Mouse (Mus musculus) liver, adult (tissue): ENCODE data around the gene Mansc1.

ENCODE experiments used
- GATA4 ChIP-seq: IDR thresholded peaks from 2 replicates; pipeline ENCODE4 v1.6.1; 2014; ENCODE audit warnings: mild to moderate bottlenecking, low read length; ENCODE audit not compliant: insufficient replicate concordance

Mansc1 gene

GRCm38 (mm10) chr6:134611896-134612295, 20.4 kb downstream of the Mansc1 start:
- no peak for TF ChIP-seq GATA4

- TF ChIP-seq GATA4, result no peak
Measured at GRCm38 (mm10) chr6:134610380-134610779, 21.9 kb downstream of the Mansc1 start.

- TF ChIP-seq GATA4, result no peak
Measured at GRCm38 (mm10) chr6:134606949-134607746, 25.1 kb downstream of the Mansc1 start.

- peak; percentile 58; the same call in 1 of the 2 replicates for TF ChIP-seq GATA4
Measured at GRCm38 (mm10) chr6:134606540-134606939, 25.7 kb downstream of the Mansc1 start.

GRCm38 (mm10) chr6:134605196-134605595, 27.1 kb downstream of the Mansc1 start:
- TF ChIP-seq GATA4, result no peak

- TF ChIP-seq GATA4, result no peak
Measured at GRCm38 (mm10) chr6:134602371-134603003, 29.8 kb downstream of the Mansc1 start.

DNA sequence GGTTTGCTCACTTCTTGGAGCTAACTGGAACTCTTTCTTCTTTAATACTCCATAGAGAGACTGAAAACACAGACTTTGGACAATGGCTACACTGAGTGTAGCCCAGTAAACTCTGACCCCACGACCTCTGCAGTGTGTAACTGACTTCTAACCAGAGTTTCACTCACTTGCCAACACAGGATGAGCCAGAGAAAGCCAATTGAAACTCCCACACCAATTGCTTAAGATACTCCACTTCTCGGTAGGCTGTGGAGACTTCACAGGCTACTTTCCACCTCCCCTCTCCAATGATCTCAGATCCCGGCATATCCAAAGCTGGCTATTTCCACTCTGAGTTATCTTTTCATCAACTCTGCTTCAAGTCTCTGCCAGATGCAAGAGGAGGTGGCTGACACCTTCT, 30.5 kb downstream of the Mansc1 start:
- no peak for TF ChIP-seq GATA4

GRCm38 (mm10) chr6:134601130-134601529, 31.2 kb downstream of the Mansc1 start:
- TF ChIP-seq GATA4, result no peak

GRCm38 (mm10) chr6:134599239-134599638, 33.0 kb downstream of the Mansc1 start:
- TF ChIP-seq GATA4, result no peak

- TF ChIP-seq GATA4, result no peak
Measured at GRCm38 (mm10) chr6:134597651-134598229, 34.5 kb downstream of the Mansc1 start.

- peak; percentile 79; the same call in 1 of the 2 replicates for TF ChIP-seq GATA4
Measured at GRCm38 (mm10) chr6:134594569-134595442, 37.5 kb downstream of the Mansc1 start.

GRCm38 (mm10) chr6:134591614-134592013, 40.7 kb downstream of the Mansc1 start:
- TF ChIP-seq GATA4, result no peak

- TF ChIP-seq GATA4, result no peak
Measured at GRCm38 (mm10) chr6:134586241-134586640, 46.0 kb downstream of the Mansc1 start.

GRCm38 (mm10) chr6:134584616-134585015, 47.7 kb downstream of the Mansc1 start:
- TF ChIP-seq GATA4, result no peak

- TF ChIP-seq GATA4, result no peak
Measured at GRCm38 (mm10) chr6:134582110-134582509, 50.2 kb downstream of the Mansc1 start.

GRCm38 (mm10) chr6:134579506-134579905, 52.8 kb downstream of the Mansc1 start:
- TF ChIP-seq GATA4, result no peak

DNA sequence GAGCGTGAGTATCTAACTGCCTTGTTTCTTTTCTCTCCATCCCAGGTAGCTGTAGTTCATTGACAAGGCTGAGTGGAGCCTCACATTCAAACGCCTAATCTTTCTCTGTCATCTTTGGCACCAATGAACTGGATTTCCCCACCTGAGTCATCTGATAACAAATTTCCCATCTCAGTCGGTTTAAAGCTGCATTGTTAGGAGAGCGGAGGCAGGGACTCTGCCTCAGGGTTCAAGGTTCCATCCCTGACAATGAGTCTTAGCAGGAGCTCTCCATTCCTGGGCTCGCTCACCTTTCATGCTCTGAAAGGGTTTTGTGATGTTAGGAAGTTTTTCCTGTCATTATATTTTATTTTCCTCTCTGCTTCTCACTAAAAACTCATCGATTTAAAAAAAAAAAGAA, 54.2 kb downstream of the Mansc1 start:
- no peak for TF ChIP-seq GATA4
